Comparison of ENCODE assay signal across 16 mouse cellular contexts in genomic region chr2:156857385-156857791, GRCm38 (mm10). TPM values are rescaled to one million over a fixed set of nuclear protein-coding genes. Genes with fewer than 3 reads are reported as not detected.
DNase-seq lines count a peak whose midpoint lies in the region; ATAC-seq and TF ChIP-seq lines count a peak whose summit lies in the region.
"Had no signal": no experiment of that assay in that cellular context is flagged by ENCODE, and none has a peak within 500 bp of the region (broad histone marks: within the 10 kb centered on the region; RNA-seq: fewer than 3 reads in every experiment).

No protein-coding gene starts in this region.

- 17% methylated on average over 3 of the region's 3 CpGs for WGBS in heart, embryonic 16.5 days

- peak overlapping the region; percentile 54 for H3K4me2 ChIP-seq in heart, embryonic 16.5 days (ENCODE audit: low read depth, low read length)
- H3K4me2 ChIP-seq: limb, embryonic 13.5 days; neural tube, embryonic 15.5 days had no signal

- H3K27ac ChIP-seq in heart, embryonic 16.5 days (ENCODE audit: low read length) = peak overlapping the region; percentile 62
- 0 out of 2 replicates have a peak overlapping the region, but pooled peaks have one; percentile 33 for H3K27ac ChIP-seq in testis, adult 2 months (ENCODE audit: control insufficient read depth, insufficient read depth, low read depth, low read length)
- H3K27ac ChIP-seq: neural tube, embryonic 15.5 days had no signal

- DNase-seq in heart, postnatal 14 days = no peak
- no peak for DNase-seq in testis, postnatal 10 days (ENCODE audit: low spot score)
- DNase-seq in induced T-regulatory cell, adult 2 months (ENCODE audit: low read depth) = peak; percentile 67
- no peak for DNase-seq in MN1 (ENCODE audit: low spot score)
- no peak for DNase-seq in adrenal gland, adult 18-20 months (ENCODE audit: low spot score in 2 of 2)
- DNase-seq in gastrocnemius, postnatal 14 days = no peak
- DNase-seq: cerebellum, postnatal 14 days; forebrain, postnatal 0 days; kidney, adult 9 months; right cerebral cortex, postnatal 25 days; thymus, postnatal 14 days had no signal

- peaks cover 29% of the 10 kb centered on the region for H3K4me1 ChIP-seq in heart, embryonic 16.5 days (ENCODE audit: control insufficient read depth, insufficient read depth, low read length)
- H3K4me1 ChIP-seq in testis, adult 2 months (ENCODE audit: control insufficient read depth, insufficient read depth, low read length) = peaks cover 2% of the 10 kb centered on the region; the same call in 1 of the 2 replicates

- no peaks in the 10 kb centered on the region for H3K9me3 ChIP-seq in heart, embryonic 16.5 days (replicated peaks; ENCODE audit: control insufficient read depth, low read length)
- H3K9me3 ChIP-seq: limb, embryonic 13.5 days; neural tube, embryonic 15.5 days had no signal

- TF ChIP-seq CTCF in testis, adult 2 months (IDR thresholded peaks at IDR 0.05; ENCODE audit: control insufficient read depth, insufficient read depth, insufficient replicate concordance, low read depth, low read length) = no peak

- intact Hi-C loops in heart, postnatal 14 days (cut with DNase I) = loop anchor here (10.0 kb wide), 1 partner anchor 323 kb away; no protein-coding TSS in a partner anchor
- intact Hi-C loops in gastrocnemius, postnatal 14 days (cut with DNase I; ENCODE audit: low total_unique reads) = no loop called here

- H3K9ac ChIP-seq in heart, embryonic 16.5 days (ENCODE audit: low read length) = peak overlapping the region; percentile 47
- H3K9ac ChIP-seq: forebrain, postnatal 0 days; limb, embryonic 13.5 days; neural tube, embryonic 15.5 days had no signal

- no peak for TF ChIP-seq POLR2A in testis, adult 2 months (IDR thresholded peaks at IDR 0.05; ENCODE audit: control insufficient read depth, low read depth, low read length)

- H3K27me3 ChIP-seq in heart, embryonic 16.5 days (ENCODE audit: control insufficient read depth, insufficient read depth, low read length) = no peaks in the 10 kb centered on the region
- H3K27me3 ChIP-seq in testis, adult 2 months (ENCODE audit: control insufficient read depth, insufficient read depth, low read length) = no peaks in the 10 kb centered on the region
- H3K27me3 ChIP-seq: limb, embryonic 13.5 days; neural tube, embryonic 15.5 days had no signal

- peaks cover 6% of the 10 kb centered on the region for H3K36me3 ChIP-seq in heart, embryonic 16.5 days (ENCODE audit: control insufficient read depth, insufficient read depth)
- no peaks in the 10 kb centered on the region; the same call in 1 of the 2 replicates for H3K36me3 ChIP-seq in testis, adult 2 months (ENCODE audit: control insufficient read depth, insufficient read depth, low read length)

- peak; percentile 61; the same call in 1 of the 2 replicates for ATAC-seq in heart, embryonic 16.5 days (replicated peaks; ENCODE audit: extremely low read depth, insufficient read depth, low FRiP score)
- ATAC-seq: forebrain, postnatal 0 days; midbrain, embryonic 16.5 days had no signal

- peak overlapping the region; percentile 31 for H3K4me3 ChIP-seq in heart, embryonic 16.5 days (ENCODE audit: low read length)
- no peak overlapping the region for H3K4me3 ChIP-seq in testis, adult 2 months (ENCODE audit: control insufficient read depth, low read depth, low read length)
- H3K4me3 ChIP-seq: limb, embryonic 13.5 days; neural tube, embryonic 15.5 days had no signal

RNA-seq across cellular contexts. Expression of gene 4930518I15Rik, which starts 0.4 kb away (rescaled TPM):
- polyA plus RNA-seq in heart, embryonic 16.5 days (2015; fragmentation: Nextera tagmentation; extraction: Ambion mirVana) = 5.8 and 5.9 TPM in 2 replicates
- 1 to 10 TPM; 1.5 to 1.6 TPM for total RNA-seq in heart, postnatal 14 days (2021)
- polyA plus RNA-seq in testis, adult 2 months (2012; rRNA removed) = 1.0 and 1.1 TPM in 2 replicates
- 1 to 10 TPM; 2.5 to 3.8 TPM for total RNA-seq in adrenal gland, adult 18-20 months (2021)
- under 1 TPM; 0.35 to 0.44 TPM for total RNA-seq in gastrocnemius, postnatal 14 days (2021)

RNA-seq across cellular contexts. Expression of gene Rab5if, which starts 5.5 kb away (rescaled TPM):
- polyA plus RNA-seq in heart, embryonic 16.5 days (2015; fragmentation: Nextera tagmentation; extraction: Ambion mirVana) = 171 and 173 TPM in 2 replicates
- total RNA-seq in heart, postnatal 14 days (2021) = 100 to 1,000 TPM; 119 to 128 TPM
- 73.0 and 80.2 TPM in 2 replicates for polyA plus RNA-seq in testis, adult 2 months (2012; rRNA removed)
- total RNA-seq in adrenal gland, adult 18-20 months (2021) = 100 to 1,000 TPM; 223 to 330 TPM
- total RNA-seq in gastrocnemius, postnatal 14 days (2021) = 10 to 100 TPM; 75.1 to 77.1 TPM

RNA-seq across cellular contexts. Expression of gene Tgif2, which starts 17.6 kb away (rescaled TPM):
- 28.9 and 30.1 TPM in 2 replicates for polyA plus RNA-seq in heart, embryonic 16.5 days (2015; fragmentation: Nextera tagmentation; extraction: Ambion mirVana)
- total RNA-seq in heart, postnatal 14 days (2021) = 1 to 10 TPM; 1.8 to 2.4 TPM
- polyA plus RNA-seq in testis, adult 2 months (2012; rRNA removed) = 11.0 and 12.7 TPM in 2 replicates
- 1 to 10 TPM; 2.0 to 2.1 TPM for total RNA-seq in adrenal gland, adult 18-20 months (2021)
- 1 to 10 TPM; 2.9 to 3.1 TPM for total RNA-seq in gastrocnemius, postnatal 14 days (2021)

RNA-seq across cellular contexts. Expression of gene Sla2, which starts 29.6 kb away (rescaled TPM):
- polyA plus RNA-seq in heart, embryonic 16.5 days (2015; fragmentation: Nextera tagmentation; extraction: Ambion mirVana) = 3.4 and 8.4 TPM in 2 replicates
- total RNA-seq in heart, postnatal 14 days (2021) = 1 to 10 TPM in 1 of 2 experiments, under 1 TPM in 1; 0.10 to 1.3 TPM
- 0.14 and 0.16 TPM in 2 replicates for polyA plus RNA-seq in testis, adult 2 months (2012; rRNA removed)
- total RNA-seq in adrenal gland, adult 18-20 months (2021) = under 1 TPM in 1 of 2 experiments, not detected in 1; 0.22 TPM
- total RNA-seq in gastrocnemius, postnatal 14 days (2021) = not detected
- total RNA-seq: forebrain, postnatal 0 days had no signal
- polyA plus RNA-seq: midbrain, embryonic 16.5 days had no signal
